In the genomic region with DNA sequence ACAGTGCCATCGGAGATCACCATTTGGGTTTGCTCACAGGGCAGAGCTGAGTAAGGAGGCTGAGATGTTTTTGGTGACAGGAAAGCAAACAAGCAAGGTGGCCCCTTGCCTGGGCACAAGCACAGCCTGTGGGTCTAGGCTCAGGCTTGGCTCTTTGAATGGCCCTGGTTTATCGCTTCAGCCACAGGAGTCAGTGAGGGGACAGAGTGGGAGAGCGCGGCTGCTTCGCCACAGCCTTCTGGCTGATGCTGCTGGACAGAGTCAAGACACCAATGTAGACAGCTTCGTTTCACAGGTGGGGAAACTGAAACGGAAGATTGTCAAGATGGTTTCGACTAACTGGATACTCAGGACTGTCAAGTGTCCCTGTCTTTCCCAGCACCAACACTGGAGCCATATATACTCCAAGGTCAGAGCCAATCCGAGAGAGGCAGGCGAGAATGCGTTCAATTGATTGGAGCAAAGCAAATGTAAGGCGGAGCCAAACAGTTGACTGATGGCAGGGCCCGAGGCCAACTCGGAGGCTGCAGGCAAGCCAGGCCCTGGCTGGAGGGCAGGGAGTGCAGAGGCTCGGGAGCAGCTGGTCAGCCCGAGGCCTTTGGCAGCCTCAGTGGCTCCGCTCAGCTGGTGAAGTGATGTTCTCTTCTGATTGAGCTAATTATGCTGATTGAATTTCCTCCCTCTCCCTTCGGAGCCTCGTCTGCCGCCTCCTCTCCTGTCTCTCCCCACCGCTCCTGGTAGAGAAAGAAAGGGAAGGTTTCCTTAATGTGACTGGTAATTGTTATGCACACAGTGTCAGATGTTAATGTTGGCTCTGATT, we compare ENCODE assay signal across 9 mouse cellular contexts.
A peak's percentile ranks its signal among the peaks of the same experiment; 100 is the strongest.
DNase-seq lines count a peak whose midpoint lies in the region; ATAC-seq and TF ChIP-seq lines count a peak whose summit lies in the region.
"Had no signal": no experiment of that assay in that cellular context is flagged by ENCODE, and none has a peak within 500 bp of the region (broad histone marks: within the 10 kb centered on the region; RNA-seq: fewer than 3 reads in every experiment).

No protein-coding gene starts in this region.

- TF ChIP-seq CTCF in kidney, postnatal 0 days (IDR thresholded peaks at IDR 0.05; ENCODE audit: low read depth), result no peak

- H3K4me2 ChIP-seq in embryonic facial prominence, embryonic 11.5 days (ENCODE audit: low read depth, low read length), result peak overlapping the region; percentile 37
- no peak overlapping the region for H3K4me2 ChIP-seq in kidney, postnatal 0 days (ENCODE audit: low read length)
- peak overlapping the region; percentile 31; the same call in 1 of the 2 replicates for H3K4me2 ChIP-seq in limb, embryonic 13.5 days (replicated peaks)
- H3K4me2 ChIP-seq: liver, embryonic 15.5 days had no signal

- no peaks in the 10 kb centered on the region for H3K9me3 ChIP-seq in embryonic facial prominence, embryonic 11.5 days (replicated peaks; ENCODE audit: control insufficient read depth, low read length)
- H3K9me3 ChIP-seq in heart, embryonic 10.5 days, result no peaks in the 10 kb centered on the region
- no peaks in the 10 kb centered on the region for H3K9me3 ChIP-seq in kidney, postnatal 0 days (replicated peaks; ENCODE audit: low read length)
- no peaks in the 10 kb centered on the region for H3K9me3 ChIP-seq in limb, embryonic 13.5 days
- H3K9me3 ChIP-seq: liver, embryonic 15.5 days had no signal

- H3K27ac ChIP-seq in embryonic facial prominence, embryonic 11.5 days (replicated peaks; ENCODE audit: low read depth, low read length), result no peak overlapping the region
- H3K27ac ChIP-seq in heart, embryonic 10.5 days, result no peak overlapping the region
- no peak overlapping the region for H3K27ac ChIP-seq in kidney, postnatal 0 days
- no peak overlapping the region for H3K27ac ChIP-seq in limb, embryonic 13.5 days
- H3K27ac ChIP-seq: liver, embryonic 15.5 days had no signal

- no peaks in the 10 kb centered on the region for H3K4me1 ChIP-seq in embryonic facial prominence, embryonic 11.5 days (ENCODE audit: control insufficient read depth, insufficient read depth, low read length)
- 0 out of 2 replicates have a peak, but pooled peaks cover 3% of the 10 kb centered on the region for H3K4me1 ChIP-seq in heart, embryonic 10.5 days
- no peaks in the 10 kb centered on the region for H3K4me1 ChIP-seq in kidney, postnatal 0 days (replicated peaks; ENCODE audit: insufficient read depth, low read length)
- no peaks in the 10 kb centered on the region for H3K4me1 ChIP-seq in limb, embryonic 13.5 days
- H3K4me1 ChIP-seq: liver, embryonic 15.5 days had no signal

- DNase-seq in 3T3-L1 (ENCODE audit: low read depth, low spot score), result peak; percentile 1
- peak; percentile 65 for DNase-seq in adrenal gland, postnatal 10 days
- DNase-seq in embryonic facial prominence, embryonic 11.5 days (ENCODE audit: low spot score), result peak; percentile 75
- peak; percentile 82 for DNase-seq in heart, embryonic 10.5 days (ENCODE audit: low spot score)
- peak; percentile 32 for DNase-seq in kidney, postnatal 0 days (ENCODE audit: low spot score)
- peak; percentile 73 to 78 for DNase-seq in right cerebral cortex, adult 2 months (ENCODE audit: low spot score in 2 of 2)
- no peak for DNase-seq in spleen, postnatal 10 days (ENCODE audit: low spot score in 2 of 2)

- no peaks in the 10 kb centered on the region; the same call in 1 of the 2 replicates for H3K27me3 ChIP-seq in embryonic facial prominence, embryonic 11.5 days (ENCODE audit: control insufficient read depth, insufficient read depth, low read length)
- peaks cover 36% of the 10 kb centered on the region; the same call in 1 of the 2 replicates for H3K27me3 ChIP-seq in heart, embryonic 10.5 days (ENCODE audit: insufficient read depth, poor library complexity, severe bottlenecking)
- no peaks in the 10 kb centered on the region for H3K27me3 ChIP-seq in kidney, postnatal 0 days (ENCODE audit: insufficient read depth, low read length)
- peaks cover 52% of the 10 kb centered on the region for H3K27me3 ChIP-seq in limb, embryonic 13.5 days

- H3K36me3 ChIP-seq in embryonic facial prominence, embryonic 11.5 days (replicated peaks; ENCODE audit: control insufficient read depth, insufficient read depth, low read depth, low read length), result no peaks in the 10 kb centered on the region
- H3K36me3 ChIP-seq in heart, embryonic 10.5 days, result no peaks in the 10 kb centered on the region
- H3K36me3 ChIP-seq in kidney, postnatal 0 days (ENCODE audit: insufficient read depth, low read length), result no peaks in the 10 kb centered on the region
- no peaks in the 10 kb centered on the region for H3K36me3 ChIP-seq in limb, embryonic 13.5 days
- H3K36me3 ChIP-seq: liver, embryonic 15.5 days had no signal

- peak; percentile 87 for ATAC-seq in embryonic facial prominence, embryonic 11.5 days (replicated peaks; ENCODE audit: insufficient number of reproducible peaks, low FRiP score, low TSS enrichment, low read depth)
- peak; percentile 46; the same call in 1 of the 2 replicates for ATAC-seq in kidney, postnatal 0 days (replicated peaks; ENCODE audit: low FRiP score, low read depth)
- ATAC-seq in limb, embryonic 13.5 days (ENCODE audit: low FRiP score, low read depth), result 0 out of 2 replicates have a peak, but pooled peaks have one; percentile 57

- no peak overlapping the region for H3K4me3 ChIP-seq in embryonic facial prominence, embryonic 11.5 days (ENCODE audit: low read depth, low read length)
- H3K4me3 ChIP-seq in heart, embryonic 10.5 days, result peak overlapping the region; percentile 15
- H3K4me3 ChIP-seq in kidney, postnatal 0 days (replicated peaks; ENCODE audit: low read depth, low read length), result no peak overlapping the region
- no peak overlapping the region for H3K4me3 ChIP-seq in limb, embryonic 13.5 days
- H3K4me3 ChIP-seq: liver, embryonic 15.5 days had no signal

- 16% methylated on average over 21 of the region's 21 CpGs for WGBS in embryonic facial prominence, embryonic 11.5 days
- 14% methylated on average over 21 of the region's 21 CpGs for WGBS in heart, embryonic 10.5 days
- WGBS in kidney, postnatal 0 days, result 9% methylated on average over 21 of the region's 21 CpGs
- WGBS in limb, embryonic 13.5 days, result 13% methylated on average over 21 of the region's 21 CpGs

- H3K9ac ChIP-seq in embryonic facial prominence, embryonic 11.5 days (replicated peaks; ENCODE audit: low read length), result no peak overlapping the region
- no peak overlapping the region for H3K9ac ChIP-seq in kidney, postnatal 0 days (ENCODE audit: low read depth, low read length)
- no peak overlapping the region for H3K9ac ChIP-seq in limb, embryonic 13.5 days
- H3K9ac ChIP-seq: liver, embryonic 15.5 days had no signal

Comparison
In these comparisons a context has a peak if more than half of its experiments do, and no peak if none do; other contexts are left out.
1. DNase-seq: peak in 3T3-L1 (single experiment), adrenal gland, postnatal 10 days (single experiment), embryonic facial prominence, embryonic 11.5 days (single experiment), heart, embryonic 10.5 days (single experiment), kidney, postnatal 0 days (single experiment) and right cerebral cortex, adult 2 months (2 of 2); none in spleen, postnatal 10 days (0 of 2).
2. Peak in every context shown above with its lines, with median percentiles within 50 percentile points of each other: ATAC-seq.